In the genomic region with DNA sequence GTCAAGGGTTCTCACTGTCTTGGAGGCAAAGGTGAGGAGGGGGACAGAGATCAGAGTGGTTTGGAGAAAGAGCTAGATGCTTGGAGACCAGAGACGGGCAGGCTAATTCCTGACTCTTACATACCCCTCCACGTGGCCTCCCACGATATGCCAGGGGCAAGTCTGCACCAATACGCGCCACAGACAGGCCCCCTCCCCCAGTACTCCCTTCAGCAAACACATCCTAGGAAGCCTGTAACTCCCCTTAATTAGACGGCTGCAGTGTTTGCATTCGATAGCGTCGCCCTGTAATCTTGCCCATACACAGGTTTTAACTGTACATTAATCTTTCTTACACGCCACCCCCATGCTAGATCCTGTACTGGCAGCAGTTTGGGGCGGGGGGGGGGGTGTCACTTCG, we compare ENCODE assay signal across 10 mouse cellular contexts. TPM values are rescaled to one million over a fixed set of nuclear protein-coding genes. Genes with fewer than 3 reads are reported as not detected.
A peak's percentile ranks its signal among the peaks of the same experiment; 100 is the strongest.
DNase-seq lines count a peak whose midpoint lies in the region; ATAC-seq and TF ChIP-seq lines count a peak whose summit lies in the region.
"Had no signal": no experiment of that assay in that cellular context is flagged by ENCODE, and none has a peak within 500 bp of the region (broad histone marks: within the 10 kb centered on the region; RNA-seq: fewer than 3 reads in every experiment).

No protein-coding gene starts in this region.

- no peak overlapping the region for H3K9ac ChIP-seq in kidney, embryonic 14.5 days (ENCODE audit: low read depth, low read length)
- H3K9ac ChIP-seq in forebrain, postnatal 0 days, result no peak overlapping the region
- peak overlapping the region; percentile 8; the same call in 1 of the 2 replicates for H3K9ac ChIP-seq in midbrain, embryonic 13.5 days (replicated peaks)
- H3K9ac ChIP-seq: liver, embryonic 13.5 days had no signal

- TF ChIP-seq CTCF in brain, embryonic 14.5 days (IDR thresholded peaks at IDR 0.05; ENCODE audit: borderline replicate concordance, extremely low read depth, insufficient read depth, insufficient read length), result no peak
- TF ChIP-seq CTCF in forebrain, postnatal 0 days (IDR thresholded peaks at IDR 0.05; ENCODE audit: low read depth), result no peak

- DNase-seq in kidney, postnatal 14 days, result no peak
- peak; percentile 76 for DNase-seq in brain, embryonic 14.5 days (ENCODE audit: low read depth)
- DNase-seq in forebrain, postnatal 0 days, result no peak
- DNase-seq in gastrocnemius, postnatal 4 days (ENCODE audit: low spot score in 2 of 2), result no peak
- DNase-seq in right cerebral cortex, adult 2 months (ENCODE audit: low spot score in 2 of 2), result no peak
- no peak for DNase-seq in gastrocnemius, postnatal 25 days
- DNase-seq: liver, embryonic 13.5 days had no signal

- no peaks in the 10 kb centered on the region for H3K9me3 ChIP-seq in kidney, embryonic 14.5 days (ENCODE audit: control insufficient read depth, low read length)
- no peaks in the 10 kb centered on the region for H3K9me3 ChIP-seq in forebrain, postnatal 0 days (ENCODE audit: low read length)
- no peaks in the 10 kb centered on the region for H3K9me3 ChIP-seq in midbrain, embryonic 13.5 days
- H3K9me3 ChIP-seq: liver, embryonic 13.5 days had no signal

- H3K27me3 ChIP-seq in kidney, embryonic 14.5 days (ENCODE audit: control insufficient read depth, insufficient read depth, low read length), result no peaks in the 10 kb centered on the region
- no peaks in the 10 kb centered on the region for H3K27me3 ChIP-seq in forebrain, postnatal 0 days (ENCODE audit: insufficient read depth, low read length)
- no peaks in the 10 kb centered on the region; the same call in 1 of the 2 replicates for H3K27me3 ChIP-seq in midbrain, embryonic 13.5 days

- TF ChIP-seq POLR2A in brain, embryonic 14.5 days (IDR thresholded peaks at IDR 0.05; ENCODE audit: borderline replicate concordance, extremely low read depth, insufficient read depth, insufficient read length, poor library complexity, severe bottlenecking), result no peak

- 0 out of 2 replicates have a peak, but pooled peaks have one; percentile 34 for ATAC-seq in kidney, embryonic 14.5 days (ENCODE audit: low FRiP score, low TSS enrichment)
- peak; percentile 58; the same call in 1 of the 2 replicates for ATAC-seq in forebrain, postnatal 0 days
- ATAC-seq in midbrain, embryonic 13.5 days, result peak; percentile 55

- H3K4me1 ChIP-seq in kidney, embryonic 14.5 days (ENCODE audit: control insufficient read depth, insufficient read depth, low read length), result peaks cover 29% of the 10 kb centered on the region
- H3K4me1 ChIP-seq in forebrain, postnatal 0 days (ENCODE audit: insufficient read depth), result no peaks in the 10 kb centered on the region
- H3K4me1 ChIP-seq in midbrain, embryonic 13.5 days (replicated peaks), result peaks cover 35% of the 10 kb centered on the region

- peak overlapping the region; percentile 21; the same call in 1 of the 2 replicates for H3K4me2 ChIP-seq in kidney, embryonic 14.5 days (replicated peaks; ENCODE audit: low read depth, low read length)
- H3K4me2 ChIP-seq in forebrain, postnatal 0 days (ENCODE audit: low read depth), result peak overlapping the region; percentile 17; the same call in 1 of the 2 replicates
- H3K4me2 ChIP-seq in midbrain, embryonic 13.5 days (replicated peaks), result peak overlapping the region; percentile 27; the same call in 1 of the 2 replicates
- H3K4me2 ChIP-seq: liver, embryonic 13.5 days had no signal

- no peaks in the 10 kb centered on the region for H3K36me3 ChIP-seq in kidney, embryonic 14.5 days (ENCODE audit: control insufficient read depth, insufficient read depth, low read length)
- no peaks in the 10 kb centered on the region for H3K36me3 ChIP-seq in forebrain, postnatal 0 days (ENCODE audit: insufficient read depth)
- H3K36me3 ChIP-seq in midbrain, embryonic 13.5 days, result no peaks in the 10 kb centered on the region
- H3K36me3 ChIP-seq: G1E; liver, embryonic 13.5 days had no signal

- H3K4me3 ChIP-seq in kidney, embryonic 14.5 days (ENCODE audit: low read length), result no peak overlapping the region
- no peak overlapping the region for H3K4me3 ChIP-seq in forebrain, postnatal 0 days (ENCODE audit: low read depth, low read length)
- H3K4me3 ChIP-seq in midbrain, embryonic 13.5 days (replicated peaks), result no peak overlapping the region
- H3K4me3 ChIP-seq: liver, embryonic 13.5 days had no signal

- WGBS in kidney, embryonic 14.5 days, result 2% methylated on average over 12 of the region's 12 CpGs
- 5% methylated on average over 12 of the region's 12 CpGs for WGBS in forebrain, postnatal 0 days
- 11% methylated on average over 12 of the region's 12 CpGs for WGBS in midbrain, embryonic 13.5 days

- H3K27ac ChIP-seq in kidney, embryonic 14.5 days (ENCODE audit: low read depth, low read length), result no peak overlapping the region
- no peak overlapping the region for H3K27ac ChIP-seq in forebrain, postnatal 0 days (ENCODE audit: low read depth, low read length)
- peak overlapping the region; percentile 83 for H3K27ac ChIP-seq in midbrain, embryonic 13.5 days
- H3K27ac ChIP-seq: liver, embryonic 13.5 days had no signal

RNA-seq across cellular contexts. Expression of a gene that starts 14.5 kb away (rescaled TPM):
- 8.7 and 9.1 TPM in 2 replicates for polyA plus RNA-seq in kidney, embryonic 14.5 days (2014; fragmentation: Nextera tagmentation; extraction: Ambion mirVana)
- 13.3 and 13.6 TPM in 2 replicates for polyA plus RNA-seq in brain, embryonic 14.5 days (2012; rRNA removed)
- 17.6 and 22.2 TPM in 2 replicates for total RNA-seq in forebrain, postnatal 0 days (2014; rRNA removed)
- polyA plus RNA-seq in forebrain, postnatal 0 days (2015; fragmentation: Nextera tagmentation; extraction: Ambion mirVana), result 10.8 and 14.2 TPM in 2 replicates
- polyA plus RNA-seq in midbrain, embryonic 13.5 days (2015; fragmentation: Nextera tagmentation; extraction: Ambion mirVana), result 20.5 and 21.2 TPM in 2 replicates
- 1 to 10 TPM in 1 of 2 experiments, under 1 TPM in 1; 0.83 to 1.3 TPM for total RNA-seq in gastrocnemius, postnatal 4 days (2021)
- under 1 TPM; 0.13 to 0.43 TPM for total RNA-seq in gastrocnemius, postnatal 25 days (2021)
- polyA plus RNA-seq: G1E had no signal
